Mouse (Mus musculus) liver, adult 2 months (tissue): ENCODE measurements at regions not wholly inside any gene's neighbourhood (a gene's known extent, or its start where the extent isn't known, plus 50 kb on each side); places are given as distances from the start of the nearest gene placed in this dataset.

ENCODE experiments used
- CTCF ChIP-seq: fragments of 200-500 bp; IDR thresholded peaks from 2 replicates; pipeline ENCODE4 v1.5.1; 2011; ENCODE audit warnings: low read depth, low read length, control low read depth
- POLR2A ChIP-seq: fragments of 200-500 bp; IDR thresholded peaks from 2 replicates; pipeline ENCODE4 v1.6.1; 2011; ENCODE audit warnings: low read length, control low read depth; ENCODE audit not compliant: insufficient read depth; ENCODE audit errors: extremely low read depth

GRCm38 (mm10) chr13:16200046-16200445, 188.4 kb downstream of the Inhba start:
- no peak for TF ChIP-seq POLR2A
- no peak for TF ChIP-seq CTCF
